Mouse (Mus musculus) cerebellum, adult 2 months (tissue): ENCODE measurements around the gene Icmt. TPM values are rescaled to one million over a fixed set of nuclear protein-coding genes. Genes with fewer than 3 reads are reported as not detected.

Experiments used
- DNase-seq, 2 experiments: peaks; one replicate each; pipeline ENCODE4 v3.0.0; 2021
- H3K27ac ChIP-seq: fragments of 200-500 bp; 2 replicates; pipeline ENCODE4 v1.5.1; 2012; ENCODE audit warnings: low read length, control low read depth, inconsistent platforms; ENCODE audit not compliant: insufficient read depth
- H3K27me3 ChIP-seq: fragments of 200-500 bp; 2 replicates; pipeline ENCODE4 v1.6.1; 2012; ENCODE audit warnings: inconsistent platforms, mild to moderate bottlenecking, low read length, moderate library complexity; ENCODE audit not compliant: control insufficient read depth, insufficient read depth
- H3K4me1 ChIP-seq: fragments of 200-500 bp; 2 replicates; pipeline ENCODE4 v1.6.1; 2011; ENCODE audit warnings: low read length; ENCODE audit not compliant: control insufficient read depth, insufficient read depth
- H3K4me3 ChIP-seq: fragments of 200-500 bp; replicated peaks from 2 replicates; pipeline ENCODE3; 2011; ENCODE audit warnings: mild to moderate bottlenecking, low read depth, low read length, control low read depth; ENCODE audit not compliant: insufficient read depth
- CTCF ChIP-seq: fragments of 200-500 bp; IDR thresholded peaks from 2 replicates; pipeline ENCODE4 v1.5.1; 2011; ENCODE audit warnings: low read depth, mild to moderate bottlenecking, control low read depth, low read length, moderate library complexity, borderline replicate concordance; ENCODE audit not compliant: insufficient read depth
- POLR2A ChIP-seq: fragments of 200-500 bp; IDR thresholded peaks from 2 replicates; pipeline ENCODE4 v1.6.1; 2011; ENCODE audit warnings: low read length, control low read depth, borderline replicate concordance; ENCODE audit not compliant: insufficient read depth
- WGBS: fragments of 180-500 bp; shearing (Covaris S2); methylation state at CpG from one replicate; pipeline ENCODE4 v1.1.7; 2018; 5-methylcytosine and 5-hydroxymethylcytosine counted together
- polyA plus RNA-seq: library from polyadenylated mRNA; depleted of rRNA; stranded (reverse); fragments of >200 nt; gene quantifications from 2 replicates; pipeline ENCODE4 v1.2.3, GENCODE M21; 2012; rRNA removed

Icmt gene
- polyA plus RNA-seq, 1 experiment = 160 TPM

- no peak for DNase-seq
- WGBS = 54% methylated on average over 8 of the region's 8 CpGs
- H3K27ac ChIP-seq = no peak overlapping the region
These were observed 53.8 kb downstream of the Icmt start for GRCm38 (mm10) chr4:152350722-152351421.

GRCm38 (mm10) chr4:152351422-152352305, 54.6 kb downstream of the Icmt start:
- no peak overlapping the region for H3K4me3 ChIP-seq
- WGBS = 25% methylated on average over 14 of the region's 14 CpGs
- TF ChIP-seq POLR2A (no peak), CTCF (no peak)
- no peaks in the 10 kb centered on the region for H3K27me3 ChIP-seq
- H3K4me1 ChIP-seq = 0 out of 2 replicates have a peak, but pooled peaks cover 4% of the 10 kb centered on the region
- DNase-seq = no peak
- no peak overlapping the region for H3K27ac ChIP-seq

More at GRCm38 (mm10) chr4:152350722-152351421, 53.8 kb downstream of the Icmt start:
- TF ChIP-seq POLR2A (no peak), CTCF (no peak)
- H3K4me3 ChIP-seq = no peak overlapping the region
- no peaks in the 10 kb centered on the region for H3K27me3 ChIP-seq
- 0 out of 2 replicates have a peak, but pooled peaks cover 4% of the 10 kb centered on the region for H3K4me1 ChIP-seq

- WGBS = 60% methylated on average over 14 of the region's 14 CpGs
- H3K27ac ChIP-seq = no peak overlapping the region
- H3K4me3 ChIP-seq = no peak overlapping the region
- H3K4me1 ChIP-seq = 0 out of 2 replicates have a peak, but pooled peaks cover 4% of the 10 kb centered on the region
- TF ChIP-seq CTCF = no peak
- TF ChIP-seq POLR2A = no peak
- no peak for DNase-seq
- no peaks in the 10 kb centered on the region for H3K27me3 ChIP-seq
These were observed 57.0 kb downstream of the Icmt start for GRCm38 (mm10) chr4:152353886-152354637.

GRCm38 (mm10) chr4:152355672-152356071, 58.6 kb downstream of the Icmt start:
- TF ChIP-seq CTCF (no peak), POLR2A (no peak)
- 86% methylated on average over 7 of the region's 7 CpGs for WGBS
- H3K4me1 ChIP-seq = no peaks in the 10 kb centered on the region
- H3K27me3 ChIP-seq = no peaks in the 10 kb centered on the region
- no peak overlapping the region for H3K4me3 ChIP-seq
- H3K27ac ChIP-seq = no peak overlapping the region
- DNase-seq = no peak

Other genes with a start within 250 kb of the Icmt start
- 11.1 and 11.8 TPM in 2 replicates for gene Plekhg5, start 224.7 kb upstream of the Icmt start, polyA plus RNA-seq
- gene Tnfrsf25, start 181.3 kb upstream of the Icmt start, polyA plus RNA-seq = 1.2 and 1.4 TPM in 2 replicates
- 7.1 and 8.3 TPM in 2 replicates for gene Espn, start 144.9 kb upstream of the Icmt start, polyA plus RNA-seq
- not detected in 2 replicates for gene Hes2, start 138.4 kb upstream of the Icmt start, polyA plus RNA-seq
- 508 and 523 TPM in 2 replicates for gene Acot7, start 119.1 kb upstream of the Icmt start, polyA plus RNA-seq
- gene Gpr153, start 23.0 kb upstream of the Icmt start, polyA plus RNA-seq = 29.9 and 31.4 TPM in 2 replicates
- gene Hes3, start 5.6 kb upstream of the Icmt start, polyA plus RNA-seq = 55.1 and 62.7 TPM in 2 replicates
- 7.2 and 11.8 TPM in 2 replicates for gene Rnf207, start 21.8 kb downstream of the Icmt start, polyA plus RNA-seq
- 162 and 187 TPM in 2 replicates for gene Rpl22, start 28.5 kb downstream of the Icmt start, polyA plus RNA-seq
- gene Chd5, start 41.4 kb downstream of the Icmt start, polyA plus RNA-seq = 20.9 and 25.9 TPM in 2 replicates
- 8.7 and 8.8 TPM in 2 replicates for gene Nphp4, start 179.5 kb downstream of the Icmt start, polyA plus RNA-seq
- gene Kcnab2, start 180.6 kb downstream of the Icmt start, polyA plus RNA-seq = 161 and 191 TPM in 2 replicates